Mouse (Mus musculus): ENCODE results near the gene Prrx2.

Gene Prrx2

GRCm38 (mm10) chr2:30870863-30871262 is 36.1 kb downstream of the Prrx2 start:
- DNase-seq (ENCODE audit: low spot score): peak; percentile 54

GRCm38 (mm10) chr2:30872669-30873068 is 37.9 kb downstream of the Prrx2 start:
- DNase-seq (ENCODE audit: low spot score): no peak

GRCm38 (mm10) chr2:30874445-30874844 is 39.7 kb downstream of the Prrx2 start:
- no peak for DNase-seq (ENCODE audit: low spot score)

- DNase-seq (ENCODE audit: low spot score): no peak
Observed at GRCm38 (mm10) chr2:30875096-30875495, 40.3 kb downstream of the Prrx2 start.

GRCm38 (mm10) chr2:30875621-30876432 is 41.1 kb downstream of the Prrx2 start:
- DNase-seq (ENCODE audit: low spot score): peak; percentile 36

- no peak for DNase-seq (ENCODE audit: low spot score)
Observed at GRCm38 (mm10) chr2:30879481-30879880, 44.7 kb downstream of the Prrx2 start.

- DNase-seq (ENCODE audit: low spot score): no peak
Observed at GRCm38 (mm10) chr2:30881215-30881614, 46.4 kb downstream of the Prrx2 start.

GRCm38 (mm10) chr2:30884852-30885373 is 50.1 kb downstream of the Prrx2 start:
- DNase-seq (ENCODE audit: low spot score): no peak

GRCm38 (mm10) chr2:30885453-30886163 is 50.8 kb downstream of the Prrx2 start:
- DNase-seq (ENCODE audit: low spot score): peak; percentile 47

GRCm38 (mm10) chr2:30891002-30891401 is 56.2 kb downstream of the Prrx2 start:
- peak; percentile 28 for DNase-seq (ENCODE audit: low spot score)

GRCm38 (mm10) chr2:30893399-30893798 is 58.6 kb downstream of the Prrx2 start:
- no peak for DNase-seq (ENCODE audit: low spot score)

GRCm38 (mm10) chr2:30893946-30894345 is 59.2 kb downstream of the Prrx2 start:
- no peak for DNase-seq (ENCODE audit: low spot score)

- no peak for DNase-seq (ENCODE audit: low spot score)
Observed at GRCm38 (mm10) chr2:30897291-30897690, 62.5 kb downstream of the Prrx2 start.

GRCm38 (mm10) chr2:30899397-30900069 is 64.8 kb downstream of the Prrx2 start:
- no peak for DNase-seq (ENCODE audit: low spot score)

GRCm38 (mm10) chr2:30901646-30902160 is 66.9 kb downstream of the Prrx2 start:
- DNase-seq (ENCODE audit: low spot score): no peak

GRCm38 (mm10) chr2:30902256-30902655 is 67.5 kb downstream of the Prrx2 start:
- no peak for DNase-seq (ENCODE audit: low spot score)

GRCm38 (mm10) chr2:30902726-30903722 is 68.3 kb downstream of the Prrx2 start:
- peak; percentile 60 for DNase-seq (ENCODE audit: low spot score)

GRCm38 (mm10) chr2:30904231-30904630 is 69.5 kb downstream of the Prrx2 start:
- no peak for DNase-seq (ENCODE audit: low spot score)

- no peak for DNase-seq (ENCODE audit: low spot score)
Observed at GRCm38 (mm10) chr2:30904991-30905390, 70.2 kb downstream of the Prrx2 start.

- DNase-seq (ENCODE audit: low spot score): no peak
Observed at GRCm38 (mm10) chr2:30905906-30906305, 71.1 kb downstream of the Prrx2 start.

GRCm38 (mm10) chr2:30906641-30907040 is 71.9 kb downstream of the Prrx2 start:
- no peak for DNase-seq (ENCODE audit: low spot score)
